Mouse (Mus musculus) midbrain, postnatal 0 days (tissue): ENCODE measurements around the gene Timm50. TPM values are rescaled to one million over a fixed set of nuclear protein-coding genes. Genes with fewer than 3 reads are reported as not detected.

Experiments used
- ATAC-seq: fragments of 200-750 bp; cut with Nextera tagmentation; 2 replicates; pipeline ENCODE4 v1.8.0; 2017; ENCODE audit warnings: moderate number of reproducible peaks, mild to moderate bottlenecking, moderate TSS enrichment, moderate library complexity; ENCODE audit not compliant: low FRiP score
- DNase-seq: peaks from one replicate; pipeline ENCODE4 v3.0.0-alpha.2; 2015; ENCODE audit warnings: low spot score
- H3K27ac ChIP-seq: fragments of 300-500 bp; sonication (generic); 2 replicates; pipeline ENCODE4 v1.5.1; 2014; ENCODE audit warnings: low read depth, mild to moderate bottlenecking, low read length, mixed read lengths
- H3K27me3 ChIP-seq: fragments of 300-500 bp; sonication (generic); 2 replicates; pipeline ENCODE4 v1.6.1; 2014; ENCODE audit warnings: low read length, control low read depth, mixed read lengths; ENCODE audit not compliant: insufficient read depth
- H3K36me3 ChIP-seq: fragments of 300-500 bp; sonication (generic); 2 replicates; pipeline ENCODE4 v1.6.1; 2014; ENCODE audit warnings: low read length, control low read depth, mixed read lengths; ENCODE audit not compliant: insufficient read depth
- H3K4me1 ChIP-seq: fragments of 300-500 bp; sonication (generic); 2 replicates; pipeline ENCODE4 v1.6.1; 2014; ENCODE audit warnings: mild to moderate bottlenecking, control low read depth, antibody characterized with exemption, low read length, mixed read lengths; ENCODE audit not compliant: insufficient read depth
- H3K4me2 ChIP-seq: fragments of 300-500 bp; sonication (generic); 2 replicates; pipeline ENCODE4 v1.6.1; 2014; ENCODE audit warnings: low read depth, mild to moderate bottlenecking, low read length, mixed read lengths; ENCODE audit not compliant: poor library complexity, severe bottlenecking
- H3K4me3 ChIP-seq: fragments of 300-500 bp; sonication (generic); 2 replicates; pipeline ENCODE4 v1.5.1; 2014; ENCODE audit warnings: low read depth, mild to moderate bottlenecking, low read length, moderate library complexity
- H3K9ac ChIP-seq: fragments of 300-500 bp; sonication (generic); replicated peaks from 2 replicates; pipeline ENCODE4 v1.6.1; 2014; ENCODE audit warnings: mild to moderate bottlenecking, low read length, moderate library complexity, mixed read lengths; ENCODE audit not compliant: poor library complexity, severe bottlenecking
- H3K9me3 ChIP-seq: fragments of 300-500 bp; sonication (generic); 2 replicates; pipeline ENCODE4 v1.6.1; 2016; ENCODE audit warnings: low read length, control low read depth
- CTCF ChIP-seq: IDR thresholded peaks from 2 replicates; pipeline ENCODE4 v1.5.1; 2016; ENCODE audit warnings: antibody characterized with exemption, mild to moderate bottlenecking
- WGBS: fragments of 180-500 bp; shearing (Covaris S2); extraction: QIAGEN DNeasy Blood & Tissue Kit; methylation state at CpG from one replicate; pipeline ENCODE4 v1.1.7; 2014; 5-methylcytosine and 5-hydroxymethylcytosine counted together
- polyA plus RNA-seq: library from polyadenylated mRNA; unstranded; fragments of >200 nt; fragmentation: Nextera tagmentation; extraction: Ambion mirVana; gene quantifications from 2 replicates; pipeline ENCODE4 v1.2.1, GENCODE M21; 2015
- total RNA-seq: library from RNA; depleted of rRNA; stranded (reverse); fragments of >200 nt; gene quantifications from 2 replicates; pipeline ENCODE4 v1.2.3, GENCODE M21; 2014

The Timm50 gene
- total and polyA plus RNA-seq, 2 experiments from 2014 or later: 76.3 to 112 TPM

DNA sequence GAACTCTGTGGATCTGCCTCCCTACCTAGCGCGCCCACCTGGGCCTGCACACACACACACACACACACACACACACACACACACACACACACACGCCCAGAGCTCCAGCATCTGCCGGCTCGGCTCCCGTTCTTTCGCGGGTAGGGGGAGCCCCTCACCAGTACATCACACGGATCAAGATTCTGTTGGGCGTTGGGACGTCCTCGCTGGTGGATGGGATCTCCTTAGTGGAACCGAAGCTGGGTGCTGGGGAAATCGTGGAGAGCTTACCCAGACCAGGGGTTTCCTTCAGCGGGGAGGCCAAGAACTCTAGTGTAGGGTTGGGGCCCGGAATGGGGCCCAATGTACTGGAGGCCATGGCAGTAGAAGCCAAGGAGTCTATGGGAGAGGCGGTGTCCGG is 21.7 kb downstream of the Timm50 start:
- Histone ChIP-seq H3K4me1 (0 out of 2 replicates have a peak, but pooled peaks cover 4% of the 10 kb centered on the region), H3K27ac (no peak overlapping the region), H3K36me3 (no peaks in the 10 kb centered on the region), H3K4me2 (peak overlapping the region; percentile 47), H3K27me3 (peaks cover 5% of the 10 kb centered on the region), H3K4me3 (peak overlapping the region; percentile 36), H3K9me3 (no peaks in the 10 kb centered on the region), H3K9ac (peak overlapping the region; percentile 52)
- 0 out of 2 replicates have a peak, but pooled peaks have one; percentile 24 for ATAC-seq
- DNase-seq: peak; percentile 42
- peak; percentile 44 for TF ChIP-seq CTCF
- 3% methylated on average over 18 of the region's 18 CpGs for WGBS

DNA sequence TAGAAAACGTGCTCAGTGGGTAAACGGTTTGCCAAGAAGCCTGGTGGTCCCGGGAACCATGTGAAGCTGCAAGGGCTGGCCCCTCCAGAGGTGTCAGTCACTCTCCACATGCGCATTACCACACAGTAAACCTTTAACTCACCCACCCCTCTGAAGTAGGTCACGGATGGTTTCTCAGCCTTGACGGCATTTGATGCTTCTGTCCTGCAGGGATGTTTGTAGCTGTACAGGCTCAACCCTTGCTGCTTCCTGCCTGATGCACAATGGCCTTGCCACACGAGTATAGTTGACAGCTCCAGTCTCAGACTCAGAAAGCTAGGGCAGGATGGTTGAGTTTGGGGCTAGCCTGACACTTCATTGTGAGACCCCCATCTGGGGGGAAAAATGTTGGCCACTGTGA is 31.2 kb downstream of the Timm50 start:
- Histone ChIP-seq H3K4me2 (no peak overlapping the region), H3K27me3 (no peaks in the 10 kb centered on the region), H3K36me3 (no peaks in the 10 kb centered on the region), H3K9ac (no peak overlapping the region), H3K27ac (no peak overlapping the region), H3K4me1 (peaks cover 3% of the 10 kb centered on the region; the same call in 1 of the 2 replicates), H3K4me3 (no peak overlapping the region), H3K9me3 (no peaks in the 10 kb centered on the region)
- WGBS: 74% methylated on average over 7 of the region's 7 CpGs
- no peak for TF ChIP-seq CTCF
- ATAC-seq (no peak), DNase-seq (no peak)

DNA sequence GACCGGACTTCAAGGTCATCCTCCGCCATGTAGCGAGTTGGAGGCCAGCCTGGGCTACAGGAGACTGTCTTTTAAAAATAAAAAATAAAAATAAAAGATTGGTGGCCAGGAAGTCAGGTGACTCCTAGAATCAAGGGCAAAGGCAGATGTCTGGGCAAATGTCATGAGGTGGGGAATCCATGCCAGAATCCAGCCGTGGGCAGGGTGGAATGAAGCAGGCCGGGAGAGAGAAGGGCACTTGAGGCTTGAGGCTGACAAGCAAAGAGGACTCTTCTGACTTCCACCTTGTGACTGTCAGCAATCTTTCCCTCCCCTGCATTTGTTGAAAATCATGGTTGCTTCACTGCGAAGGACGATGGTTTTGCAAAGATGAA is 33.6 kb downstream of the Timm50 start:
- ATAC-seq (0 out of 2 replicates have a peak, but pooled peaks have one; percentile 20), DNase-seq (no peak)
- peak overlapping the region; percentile 70 for H3K4me3 ChIP-seq
- H3K4me1 ChIP-seq: peaks cover 3% of the 10 kb centered on the region; the same call in 1 of the 2 replicates
- H3K27me3 ChIP-seq: no peaks in the 10 kb centered on the region
- 88% methylated on average over 7 of the region's 7 CpGs for WGBS
- H3K27ac ChIP-seq: peak overlapping the region; percentile 86
- H3K36me3 ChIP-seq: no peaks in the 10 kb centered on the region
- H3K4me2 ChIP-seq: peak overlapping the region; percentile 86
- peak overlapping the region; percentile 95 for H3K9ac ChIP-seq
- H3K9me3 ChIP-seq: no peaks in the 10 kb centered on the region
- no peak for TF ChIP-seq CTCF

DNA sequence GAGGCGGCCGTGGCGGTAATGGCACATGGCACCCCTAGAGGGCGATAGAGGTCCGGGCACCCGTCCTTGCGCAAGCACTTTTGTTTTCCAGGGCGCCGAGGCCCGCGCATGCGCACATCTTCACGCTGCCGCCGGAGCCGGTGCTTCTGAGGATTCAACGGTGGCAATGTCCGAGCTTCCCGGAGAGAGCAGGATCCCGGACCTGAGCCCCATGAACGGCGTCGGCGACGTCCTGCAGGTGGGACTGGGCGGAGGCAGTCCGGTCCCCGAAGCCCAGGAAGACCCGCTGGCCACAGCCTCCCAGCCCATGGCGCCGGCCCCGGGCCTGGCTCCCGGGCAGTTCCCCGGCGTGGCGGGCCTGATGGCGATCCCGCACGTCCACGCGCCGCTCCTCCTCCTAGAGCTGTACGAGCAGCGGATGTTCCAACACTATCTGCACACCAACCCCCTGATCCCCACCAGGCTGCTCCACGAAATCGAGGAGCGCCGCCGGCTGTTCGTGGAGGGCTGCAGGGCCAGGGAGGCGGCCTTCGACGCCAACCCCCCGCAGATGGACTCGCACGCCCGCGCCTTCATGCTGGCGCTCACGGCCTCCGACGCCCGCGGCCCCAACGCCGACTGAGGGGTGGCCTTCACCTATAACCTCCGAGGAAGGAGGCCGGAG is 34.1 kb downstream of the Timm50 start, which contains the start of gene Eid2b:
Gene Eid2b, plus strand, starts transcription at position 125 of the 664 bp plus-strand sequence.
- Histone ChIP-seq H3K4me1 (peaks cover 3% of the 10 kb centered on the region; the same call in 1 of the 2 replicates), H3K27ac (peak within 1 kb of the TSS; percentile 86), H3K9me3 (no peaks in the 10 kb centered on the region), H3K4me3 (peak within 1 kb of the TSS; percentile 70), H3K36me3 (0 out of 2 replicates have a peak, but pooled peaks cover 4% of the 10 kb centered on the region), H3K4me2 (peak within 1 kb of the TSS; percentile 86), H3K9ac (peak within 1 kb of the TSS; percentile 95), H3K27me3 (no peaks in the 10 kb centered on the region)
- peak; percentile 95 for DNase-seq
- ATAC-seq: peak; percentile 68
- 2% methylated on average over 68 of the region's 68 CpGs for WGBS
- TF ChIP-seq CTCF: peak; percentile 90

DNA sequence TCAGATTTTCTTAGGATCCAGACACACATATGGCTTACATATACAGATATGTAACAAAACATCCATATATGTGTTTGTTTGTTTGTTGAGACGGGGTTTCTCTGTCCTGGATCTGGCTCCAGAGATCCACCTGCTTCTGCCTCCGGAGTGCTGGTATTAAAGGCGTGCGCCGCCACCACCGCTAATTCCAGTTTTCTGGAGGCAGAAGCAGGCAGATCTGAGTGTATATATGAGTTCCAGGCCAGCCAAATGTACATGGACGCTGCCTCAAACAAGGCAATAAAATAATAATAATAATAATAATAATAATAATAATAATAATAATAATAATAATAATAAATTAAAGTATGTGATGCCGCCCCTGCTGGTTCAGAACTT is 34.6 kb downstream of the Timm50 start:
- no peak overlapping the region for H3K9ac ChIP-seq
- H3K9me3 ChIP-seq: no peaks in the 10 kb centered on the region
- H3K36me3 ChIP-seq: peaks cover 6% of the 10 kb centered on the region; the same call in 1 of the 2 replicates
- 63% methylated on average over 8 of the region's 8 CpGs for WGBS
- H3K4me1 ChIP-seq: peaks cover 3% of the 10 kb centered on the region; the same call in 1 of the 2 replicates
- DNase-seq (no peak), ATAC-seq (no peak)
- H3K4me2 ChIP-seq: peak overlapping the region; percentile 86; the same call in 1 of the 2 replicates
- H3K4me3 ChIP-seq: peak overlapping the region; percentile 70
- no peak for TF ChIP-seq CTCF
- H3K27ac ChIP-seq: no peak overlapping the region
- no peaks in the 10 kb centered on the region for H3K27me3 ChIP-seq

DNA sequence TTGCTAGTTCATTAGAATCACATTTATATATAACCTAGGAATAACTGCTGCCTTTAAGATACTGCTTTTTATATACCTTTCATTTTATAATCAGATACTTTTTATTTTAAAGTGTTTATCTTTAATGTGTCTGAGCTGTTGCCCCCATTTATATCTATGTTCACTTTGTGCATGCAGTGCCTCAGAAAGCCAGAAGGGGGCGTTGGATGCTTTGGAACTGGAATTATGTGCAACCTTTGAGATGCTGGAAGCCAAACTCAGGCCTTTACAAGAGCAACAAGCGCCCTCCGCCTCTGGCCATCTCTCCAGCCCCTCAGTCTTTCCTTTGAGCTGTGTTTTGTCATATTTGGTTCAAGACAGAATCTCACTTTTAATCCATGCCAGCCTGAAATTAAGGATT is 40.1 kb downstream of the Timm50 start:
- no peaks in the 10 kb centered on the region; the same call in 1 of the 2 replicates for H3K4me1 ChIP-seq
- no peak overlapping the region for H3K4me2 ChIP-seq
- no peaks in the 10 kb centered on the region for H3K27me3 ChIP-seq
- H3K4me3 ChIP-seq: no peak overlapping the region
- ATAC-seq (no peak), DNase-seq (no peak)
- no peak overlapping the region for H3K27ac ChIP-seq
- 73% methylated on average over 3 of the region's 3 CpGs for WGBS
- no peak overlapping the region for H3K9ac ChIP-seq
- no peaks in the 10 kb centered on the region for H3K9me3 ChIP-seq
- peaks cover 6% of the 10 kb centered on the region; the same call in 1 of the 2 replicates for H3K36me3 ChIP-seq
- TF ChIP-seq CTCF: peak; percentile 49
